24 mouse cellular contexts compared by ENCODE assay signal in the genomic region with DNA sequence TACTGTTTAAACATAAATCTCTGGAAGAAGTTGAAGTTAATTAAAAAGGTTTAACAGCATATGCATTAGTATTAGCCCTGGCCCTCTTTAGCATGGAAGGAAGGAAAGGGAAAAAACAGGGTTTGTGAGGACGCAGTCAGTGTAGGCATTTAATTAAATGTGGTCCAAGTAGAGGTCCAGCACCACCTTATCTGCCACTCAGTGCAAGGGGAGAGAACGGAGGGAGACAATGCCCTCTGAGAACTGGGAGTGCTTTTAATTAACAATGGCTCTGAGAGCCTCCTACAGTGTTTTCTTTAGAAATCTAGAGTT.
DNase-seq lines count a peak whose midpoint lies in the region; ATAC-seq lines count a peak whose summit lies in the region.
"Had no signal": no experiment of that assay in that cellular context is flagged by ENCODE, and none has a peak within 500 bp of the region (broad histone marks: within the 10 kb centered on the region; RNA-seq: fewer than 3 reads in every experiment).

No protein-coding gene starts in this region.

- DNase-seq in midbrain, embryonic 11.5 days (ENCODE audit: low spot score, missing footprints) = no peak
- no peak for DNase-seq in midbrain, embryonic 10.5 days (ENCODE audit: low spot score)
- no peak for DNase-seq in hindbrain, embryonic 14.5 days (ENCODE audit: low spot score)
- no peak for DNase-seq in urinary bladder, postnatal 14 days (ENCODE audit: low spot score)
- DNase-seq: adrenal gland, postnatal 25 days; cerebellum, adult 11 months; cerebellum, adult 9-11 months; gastrocnemius, postnatal 10 days; kidney, adult 9 months; layer of hippocampus, adult 9-11 months; liver, embryonic 13.5 days; lung, adult 2 months; lung, postnatal 14 days; right cerebral cortex, adult 18-20 months; thymus, adult 2 months; thymus, postnatal 4 days had no signal

- H3K27me3 ChIP-seq in forebrain, embryonic 13.5 days = no peaks in the 10 kb centered on the region; the same call in 1 of the 2 replicates
- H3K27me3 ChIP-seq in forebrain, embryonic 15.5 days = no peaks in the 10 kb centered on the region
- no peaks in the 10 kb centered on the region; the same call in 1 of the 2 replicates for H3K27me3 ChIP-seq in midbrain, embryonic 11.5 days (ENCODE audit: control insufficient read depth, insufficient read depth, low read length)
- no peaks in the 10 kb centered on the region for H3K27me3 ChIP-seq in midbrain, embryonic 10.5 days (ENCODE audit: low read depth, poor library complexity, severe bottlenecking)
- no peaks in the 10 kb centered on the region for H3K27me3 ChIP-seq in hindbrain, embryonic 14.5 days (ENCODE audit: control insufficient read depth, insufficient read depth, low read length)
- H3K27me3 ChIP-seq in neural tube, embryonic 15.5 days (replicated peaks) = no peaks in the 10 kb centered on the region
- H3K27me3 ChIP-seq: embryonic facial prominence, embryonic 15.5 days; liver, embryonic 13.5 days had no signal

- no peaks in the 10 kb centered on the region for H3K9me3 ChIP-seq in forebrain, embryonic 13.5 days (replicated peaks)
- no peaks in the 10 kb centered on the region for H3K9me3 ChIP-seq in forebrain, embryonic 15.5 days
- no peaks in the 10 kb centered on the region for H3K9me3 ChIP-seq in midbrain, embryonic 11.5 days (ENCODE audit: control insufficient read depth, low read length)
- H3K9me3 ChIP-seq in midbrain, embryonic 10.5 days (replicated peaks) = no peaks in the 10 kb centered on the region
- H3K9me3 ChIP-seq in hindbrain, embryonic 14.5 days (ENCODE audit: control insufficient read depth, low read length) = no peaks in the 10 kb centered on the region
- no peaks in the 10 kb centered on the region for H3K9me3 ChIP-seq in neural tube, embryonic 15.5 days (replicated peaks)
- H3K9me3 ChIP-seq: embryonic facial prominence, embryonic 15.5 days; liver, embryonic 13.5 days had no signal

- no peak overlapping the region for H3K4me3 ChIP-seq in forebrain, embryonic 13.5 days
- no peak overlapping the region for H3K4me3 ChIP-seq in forebrain, embryonic 15.5 days
- H3K4me3 ChIP-seq in midbrain, embryonic 11.5 days (ENCODE audit: low read depth, low read length) = no peak overlapping the region
- H3K4me3 ChIP-seq in midbrain, embryonic 10.5 days = no peak overlapping the region
- H3K4me3 ChIP-seq in hindbrain, embryonic 14.5 days (replicated peaks; ENCODE audit: low read length) = no peak overlapping the region
- H3K4me3 ChIP-seq in neural tube, embryonic 15.5 days (replicated peaks) = no peak overlapping the region
- H3K4me3 ChIP-seq: embryonic facial prominence, embryonic 15.5 days; left cerebral cortex, adult 2 months; liver, embryonic 13.5 days had no signal

- H3K4me2 ChIP-seq in forebrain, embryonic 13.5 days = 0 out of 2 replicates have a peak overlapping the region, but pooled peaks have one; percentile 25
- no peak overlapping the region for H3K4me2 ChIP-seq in forebrain, embryonic 15.5 days (replicated peaks)
- H3K4me2 ChIP-seq in midbrain, embryonic 11.5 days = no peak overlapping the region
- no peak overlapping the region for H3K4me2 ChIP-seq in hindbrain, embryonic 14.5 days (replicated peaks)
- no peak overlapping the region for H3K4me2 ChIP-seq in neural tube, embryonic 15.5 days
- H3K4me2 ChIP-seq: embryonic facial prominence, embryonic 15.5 days; heart, embryonic 11.5 days; liver, embryonic 13.5 days had no signal

- H3K36me3 ChIP-seq in forebrain, embryonic 13.5 days (ENCODE audit: poor library complexity, severe bottlenecking) = no peaks in the 10 kb centered on the region
- H3K36me3 ChIP-seq in forebrain, embryonic 15.5 days = no peaks in the 10 kb centered on the region
- no peaks in the 10 kb centered on the region for H3K36me3 ChIP-seq in midbrain, embryonic 11.5 days (ENCODE audit: control insufficient read depth, insufficient read depth, low read length)
- H3K36me3 ChIP-seq in midbrain, embryonic 10.5 days = no peaks in the 10 kb centered on the region
- no peaks in the 10 kb centered on the region for H3K36me3 ChIP-seq in hindbrain, embryonic 14.5 days (replicated peaks; ENCODE audit: control insufficient read depth, insufficient read depth)
- H3K36me3 ChIP-seq in neural tube, embryonic 15.5 days = no peaks in the 10 kb centered on the region
- H3K36me3 ChIP-seq: embryonic facial prominence, embryonic 15.5 days; liver, embryonic 13.5 days had no signal

- H3K4me1 ChIP-seq in forebrain, embryonic 13.5 days = peaks cover 26% of the 10 kb centered on the region
- H3K4me1 ChIP-seq in forebrain, embryonic 15.5 days = peaks cover 20% of the 10 kb centered on the region
- H3K4me1 ChIP-seq in midbrain, embryonic 11.5 days (ENCODE audit: control insufficient read depth, insufficient read depth, low read length) = no peaks in the 10 kb centered on the region
- peaks cover 18% of the 10 kb centered on the region for H3K4me1 ChIP-seq in midbrain, embryonic 10.5 days
- H3K4me1 ChIP-seq in hindbrain, embryonic 14.5 days (replicated peaks; ENCODE audit: control insufficient read depth, insufficient read depth, low read length) = peaks cover 17% of the 10 kb centered on the region
- H3K4me1 ChIP-seq in neural tube, embryonic 15.5 days = peaks cover 32% of the 10 kb centered on the region
- H3K4me1 ChIP-seq: embryonic facial prominence, embryonic 15.5 days; liver, embryonic 13.5 days had no signal

- H3K9ac ChIP-seq in forebrain, embryonic 13.5 days = no peak overlapping the region
- no peak overlapping the region for H3K9ac ChIP-seq in forebrain, embryonic 15.5 days (replicated peaks)
- no peak overlapping the region for H3K9ac ChIP-seq in midbrain, embryonic 11.5 days (ENCODE audit: low read length)
- no peak overlapping the region for H3K9ac ChIP-seq in hindbrain, embryonic 14.5 days
- H3K9ac ChIP-seq in neural tube, embryonic 15.5 days (replicated peaks) = no peak overlapping the region
- H3K9ac ChIP-seq: embryonic facial prominence, embryonic 15.5 days; liver, embryonic 13.5 days had no signal

- ATAC-seq in forebrain, embryonic 13.5 days = no peak
- ATAC-seq in forebrain, embryonic 15.5 days (replicated peaks) = no peak; the same call in 1 of the 2 replicates
- peak; percentile 12; the same call in 1 of the 2 replicates for ATAC-seq in midbrain, embryonic 11.5 days (ENCODE audit: low FRiP score)
- ATAC-seq in hindbrain, embryonic 14.5 days (ENCODE audit: low FRiP score) = peak; percentile 32; the same call in 1 of the 2 replicates
- peak; percentile 49 for ATAC-seq in neural tube, embryonic 15.5 days (ENCODE audit: low FRiP score)
- ATAC-seq: CD4-positive, CD25-positive, alpha-beta regulatory T cell, adult 4 months; intestine, embryonic 16.5 days had no signal

- 7% methylated on average over 2 of the region's 2 CpGs for WGBS in forebrain, embryonic 13.5 days
- 15% methylated on average over 2 of the region's 2 CpGs for WGBS in forebrain, embryonic 15.5 days
- 20% methylated on average over 2 of the region's 2 CpGs for WGBS in midbrain, embryonic 11.5 days
- 26% methylated on average over 2 of the region's 2 CpGs for WGBS in midbrain, embryonic 10.5 days
- WGBS in hindbrain, embryonic 14.5 days = 35% methylated on average over 2 of the region's 2 CpGs
- WGBS in neural tube, embryonic 15.5 days = 32% methylated on average over 2 of the region's 2 CpGs

- H3K27ac ChIP-seq in forebrain, embryonic 13.5 days = peak overlapping the region; percentile 27; the same call in 1 of the 2 replicates
- H3K27ac ChIP-seq in forebrain, embryonic 15.5 days (replicated peaks) = no peak overlapping the region
- no peak overlapping the region for H3K27ac ChIP-seq in midbrain, embryonic 11.5 days (ENCODE audit: low read depth, low read length)
- no peak overlapping the region for H3K27ac ChIP-seq in midbrain, embryonic 10.5 days (replicated peaks)
- peak overlapping the region; percentile 49 for H3K27ac ChIP-seq in hindbrain, embryonic 14.5 days
- H3K27ac ChIP-seq in neural tube, embryonic 15.5 days (replicated peaks) = peak overlapping the region; percentile 25
- H3K27ac ChIP-seq: embryonic facial prominence, embryonic 15.5 days; left cerebral cortex, adult 2 months; liver, embryonic 13.5 days had no signal

Comparison
In these comparisons a context has a peak if more than half of its experiments do, and no peak if none do; other contexts are left out.
1. H3K27ac ChIP-seq: peak in forebrain, embryonic 13.5 days (single experiment), hindbrain, embryonic 14.5 days (single experiment) and neural tube, embryonic 15.5 days (single experiment); none in forebrain, embryonic 15.5 days (single experiment), midbrain, embryonic 11.5 days (single experiment) and midbrain, embryonic 10.5 days (single experiment).
2. ATAC-seq: peak in midbrain, embryonic 11.5 days (single experiment), hindbrain, embryonic 14.5 days (single experiment) and neural tube, embryonic 15.5 days (single experiment); none in forebrain, embryonic 13.5 days (single experiment) and forebrain, embryonic 15.5 days (single experiment).